Mouse (Mus musculus) heart, adult 2 months (tissue): ENCODE data around the gene Nelfb.

Experiments
- CTCF ChIP-seq: fragments of 200-600 bp; IDR thresholded peaks from 2 replicates; pipeline ENCODE4 v1.8.1; 2022; ENCODE audit warnings: antibody characterized with exemption, mild to moderate bottlenecking, moderate library complexity
- POLR2A ChIP-seq: fragments of 200-500 bp; IDR thresholded peaks from 2 replicates; pipeline ENCODE4 v1.6.1; 2011; ENCODE audit warnings: mild to moderate bottlenecking, low read depth, low read length, control low read depth; ENCODE audit not compliant: insufficient read depth

DNA sequence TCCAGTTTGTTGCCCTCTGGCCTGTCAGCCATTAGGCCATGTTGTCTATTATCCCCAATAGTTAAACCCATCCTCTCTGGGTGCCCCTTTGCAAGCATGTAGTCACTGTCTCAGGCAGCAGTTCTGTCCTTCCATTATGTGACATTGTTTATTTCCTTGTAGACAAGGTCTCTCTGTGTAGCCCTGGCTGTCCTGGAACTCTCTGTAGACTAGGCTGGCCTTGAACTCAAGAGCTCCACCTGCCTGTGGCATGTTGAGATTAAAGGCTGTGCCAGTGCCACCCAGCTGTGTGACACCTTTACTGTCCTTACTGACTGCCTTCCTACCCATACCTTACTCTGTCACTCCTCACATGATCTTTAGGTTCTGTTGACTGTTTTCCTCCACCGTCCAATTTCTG lies 41.0 kb upstream of the Nelfb start:
- TF ChIP-seq CTCF, result peak; percentile 50
- no peak for TF ChIP-seq POLR2A
